Mouse (Mus musculus): Measurements from ENCODE around the gene Capn15. TPM values are rescaled to one million over a fixed set of nuclear protein-coding genes. Genes with fewer than 3 reads are reported as not detected.

The Capn15 gene
- total RNA-seq (2023) = 40.8 TPM

DNA sequence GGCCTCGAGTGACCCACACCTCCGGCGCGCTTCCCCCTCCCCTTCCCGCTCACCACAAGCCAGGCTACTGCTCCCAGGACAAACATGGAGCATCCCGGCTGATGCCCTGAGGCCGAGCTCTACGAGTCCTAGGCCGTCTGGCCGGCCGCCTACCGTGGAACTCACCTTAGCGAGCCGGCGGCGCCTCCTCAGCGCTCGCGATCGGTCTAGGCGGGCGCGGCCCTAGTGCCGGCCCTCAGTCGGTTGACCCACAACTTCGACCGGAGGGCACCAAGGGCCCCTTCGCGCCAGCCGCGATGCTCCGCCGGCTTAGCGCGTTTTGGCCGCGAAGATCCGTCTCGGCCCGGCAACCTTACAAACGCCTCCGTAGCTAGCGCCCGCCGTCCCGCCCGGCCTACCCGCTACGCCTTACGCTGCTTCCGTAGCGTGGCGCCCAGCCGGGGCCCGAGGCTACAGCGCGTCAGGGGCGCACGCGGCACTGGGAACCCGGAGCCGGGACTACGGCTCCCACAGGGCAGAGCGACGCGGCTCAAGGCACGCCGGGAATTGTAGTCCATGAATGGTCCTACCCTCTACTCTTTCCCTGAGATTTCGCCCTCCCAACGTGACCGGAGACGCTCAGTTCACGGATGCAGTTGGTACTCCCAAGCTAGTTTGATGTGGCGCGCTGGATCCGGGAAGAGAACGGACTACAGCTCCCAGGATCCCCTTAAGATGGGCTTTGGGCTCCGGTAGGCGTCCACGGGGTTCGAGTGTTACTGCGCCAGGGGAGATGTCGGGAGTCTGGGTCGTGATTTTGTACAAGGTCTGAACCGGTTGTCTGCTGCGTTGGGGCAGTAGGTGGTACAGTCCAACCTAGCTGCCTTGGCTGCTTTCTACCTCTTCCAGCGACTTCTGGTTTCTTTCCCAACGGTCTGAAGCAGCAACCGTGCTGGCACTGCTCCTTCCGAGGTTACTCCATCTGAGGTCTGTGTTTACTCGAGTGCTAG is at the start of gene Capn15:
Gene Capn15, minus strand, starts transcription at position 491 of the 989 bp plus-strand sequence.

DNA sequence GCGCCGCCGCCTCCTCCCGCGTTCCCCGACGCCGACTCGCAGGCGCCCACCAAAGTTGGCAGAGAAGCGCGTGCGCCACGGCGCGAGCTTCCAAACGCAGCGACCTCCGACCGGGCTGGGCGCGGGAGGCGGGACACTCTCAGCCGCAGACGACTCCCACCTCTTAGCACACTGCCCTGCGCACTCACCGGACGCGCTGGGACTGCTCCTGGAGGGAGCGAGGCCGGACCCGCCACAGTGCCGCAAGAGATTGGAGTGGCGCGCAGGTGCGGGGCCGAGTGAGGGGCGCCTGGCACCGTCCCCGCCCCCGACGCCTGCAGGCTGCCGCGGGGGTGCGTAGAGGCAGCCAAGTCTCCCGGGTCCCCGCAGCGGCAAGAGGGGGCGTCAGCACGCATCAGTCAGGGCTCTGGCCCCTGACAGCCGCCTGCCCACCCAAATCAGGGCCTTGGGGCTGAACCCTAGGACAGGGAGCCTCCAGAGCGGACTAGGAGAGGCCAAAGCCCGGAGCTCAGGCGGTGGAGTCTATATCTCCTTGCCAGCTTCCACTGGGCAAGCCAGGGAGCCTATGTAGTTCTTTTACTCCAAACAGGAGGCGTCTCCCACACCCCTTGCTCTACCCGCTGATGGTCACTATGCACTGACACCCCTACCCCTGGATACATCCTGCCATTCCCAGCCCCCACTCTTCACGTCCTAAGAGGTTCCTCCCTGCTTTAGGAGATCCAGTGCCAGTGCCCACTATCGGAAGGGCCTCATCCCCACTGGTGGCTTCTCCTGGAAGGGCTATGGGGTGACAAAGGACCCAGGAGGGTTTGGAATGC is 33.6 kb downstream of the Capn15 start, which contains the start of gene A930017K11Rik:
Gene A930017K11Rik, minus strand, starts transcription at position 763 of the 821 bp plus-strand sequence.

DNA sequence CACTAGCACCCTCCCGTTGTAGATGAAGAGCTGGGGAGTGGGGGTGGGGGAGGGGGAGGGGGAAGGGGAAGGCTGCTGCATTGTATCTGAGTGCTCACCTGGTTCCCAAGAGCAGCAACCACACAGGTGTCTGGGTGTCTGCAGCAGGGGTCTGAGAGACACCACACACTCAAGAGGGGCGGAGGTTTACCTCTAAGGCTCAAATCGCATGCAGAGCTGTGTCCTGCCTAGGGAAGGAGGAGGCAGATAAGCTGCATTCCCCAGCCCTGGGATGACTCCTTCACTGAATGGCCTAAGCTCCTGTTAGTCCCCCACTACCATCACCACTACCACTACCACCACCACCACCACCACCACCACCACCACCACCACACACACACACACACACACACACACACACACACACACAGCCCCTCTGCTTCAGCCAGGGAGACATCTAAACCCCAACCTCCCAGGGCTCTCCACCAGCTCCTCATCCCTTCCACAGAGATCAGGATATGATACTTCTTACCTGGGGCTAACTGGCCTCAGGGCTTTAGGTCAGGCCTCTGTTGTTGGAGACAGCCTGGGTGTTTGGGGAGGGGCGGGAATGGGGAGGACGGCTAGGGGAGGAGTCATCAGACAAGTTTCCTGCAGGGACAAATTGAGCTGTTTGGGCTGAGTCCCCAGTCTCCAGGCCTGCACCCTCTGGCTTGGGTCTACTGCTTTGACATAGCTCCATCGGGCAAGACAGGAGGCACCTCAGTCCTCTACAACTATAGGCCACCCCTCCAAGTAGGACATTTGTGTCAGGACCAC is 41.0 kb downstream of the Capn15 start, which contains the start of the genes Pigq and Nhlrc4:
Gene Pigq, minus strand, starts transcription at position 571 of the 798 bp plus-strand sequence.
Gene Nhlrc4, minus strand, starts transcription at position 596 of the 798 bp plus-strand sequence.

DNA sequence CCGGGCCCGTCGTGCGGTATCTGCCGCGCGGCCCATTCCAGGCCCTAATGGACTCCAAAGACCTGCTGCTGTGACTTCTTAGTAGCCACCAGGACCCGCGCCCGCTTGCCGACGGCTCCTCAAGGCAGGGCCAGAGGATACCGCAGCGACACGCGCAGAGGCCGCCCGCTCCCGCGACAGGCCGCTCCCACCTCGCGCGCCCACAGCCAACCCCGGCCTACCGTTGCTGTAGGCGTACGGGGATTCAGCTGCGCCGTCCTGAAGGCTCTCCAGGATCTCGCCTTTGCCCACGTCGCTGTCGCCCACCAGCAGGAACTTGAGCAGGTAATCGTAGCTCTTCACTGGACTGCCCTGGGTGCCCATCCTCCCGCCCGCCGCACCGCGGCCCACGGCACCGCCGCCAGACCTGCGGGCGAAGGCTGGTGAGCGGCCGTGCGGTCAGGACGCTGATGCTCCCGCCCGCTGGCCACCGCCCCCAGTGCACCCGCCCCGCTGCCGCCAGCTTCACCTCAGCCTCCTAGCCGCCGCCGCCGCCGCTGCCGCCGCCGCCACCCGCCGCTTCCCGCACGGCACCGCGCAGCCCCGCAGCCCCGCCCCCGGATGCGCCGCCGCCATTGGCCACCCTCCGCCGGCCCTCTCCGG is 66.3 kb downstream of the Capn15 start, which contains the start of gene Rab40c:
Gene Rab40c, minus strand, starts transcription at position 584 of the 642 bp plus-strand sequence.

Other genes with a start within 250 kb of the Capn15 start
- not detected for gene Mslnl, start 249.8 kb downstream of the Capn15 start, total RNA-seq (2023)
- 2.0 TPM for gene Msln, start 231.4 kb downstream of the Capn15 start, total RNA-seq (2023)
- gene Narfl, start 212.0 kb downstream of the Capn15 start, total RNA-seq (2023) = 18.2 TPM
- gene Haghl, start 200.1 kb downstream of the Capn15 start, total RNA-seq (2023) = 28.0 TPM
- gene Ccdc78, start 199.2 kb downstream of the Capn15 start, total RNA-seq (2023) = not detected
- gene Fam173a, start 192.9 kb downstream of the Capn15 start, total RNA-seq (2023) = 56.0 TPM
- not detected for gene AC134908.4, start 190.1 kb downstream of the Capn15 start, total RNA-seq (2023)
- gene Metrn, start 188.7 kb downstream of the Capn15 start, total RNA-seq (2023) = 22.5 TPM
- gene Fbxl16, start 176.7 kb downstream of the Capn15 start, total RNA-seq (2023) = not detected
- gene Wdr24, start 162.2 kb downstream of the Capn15 start, total RNA-seq (2023) = 19.9 TPM
- 32.6 TPM for gene Jmjd8, start 156.9 kb downstream of the Capn15 start, total RNA-seq (2023)
- gene Stub1, start 152.4 kb downstream of the Capn15 start, total RNA-seq (2023) = 74.2 TPM
- gene Rhbdl1, start 148.5 kb downstream of the Capn15 start, total RNA-seq (2023) = 11.7 TPM
- gene Gm20683, start 144.0 kb downstream of the Capn15 start, total RNA-seq (2023) = 11.6 TPM
- gene Rhot2, start 140.9 kb downstream of the Capn15 start, total RNA-seq (2023) = 77.4 TPM
- gene Wdr90, start 124.3 kb downstream of the Capn15 start, total RNA-seq (2023) = 28.6 TPM
- gene Mcrip2, start 117.0 kb downstream of the Capn15 start, total RNA-seq (2023) = 3.6 TPM
- 29.1 TPM for gene Mettl26, start 110.7 kb downstream of the Capn15 start, total RNA-seq (2023)
- gene Wfikkn1, start 104.9 kb downstream of the Capn15 start, total RNA-seq (2023) = 9.4 TPM
- 22.2 TPM for gene Rab40c, start 66.1 kb downstream of the Capn15 start, total RNA-seq (2023)
- gene Pigq, start 40.9 kb downstream of the Capn15 start, total RNA-seq (2023) = 56.0 TPM
- gene Nhlrc4, start 40.8 kb downstream of the Capn15 start, total RNA-seq (2023) = not detected
- gene A930017K11Rik, start 33.2 kb downstream of the Capn15 start, total RNA-seq (2023) = not detected
- 22.1 TPM for gene Rab11fip3, start 83.8 kb upstream of the Capn15 start, total RNA-seq (2023)
- 5.7 TPM for gene Decr2, start 104.5 kb upstream of the Capn15 start, total RNA-seq (2023)
- 5.0 TPM for gene Nme4, start 109.8 kb upstream of the Capn15 start, total RNA-seq (2023)
- gene Tmem8, start 127.5 kb upstream of the Capn15 start, total RNA-seq (2023) = 23.6 TPM
- 41.8 TPM for gene Mrpl28, start 137.7 kb upstream of the Capn15 start, total RNA-seq (2023)
- gene Axin1, start 152.9 kb upstream of the Capn15 start, total RNA-seq (2023) = 115 TPM
- not detected for gene Pdia2, start 213.3 kb upstream of the Capn15 start, total RNA-seq (2023)
- 28.9 TPM for gene Rgs11, start 217.2 kb upstream of the Capn15 start, total RNA-seq (2023)
- gene Arhgdig, start 222.0 kb upstream of the Capn15 start, total RNA-seq (2023) = not detected